Mouse (Mus musculus) 3134 (cell line): ENCODE measurements around the gene Lcn12.

Source experiments
- DNase-seq: peaks from one replicate; pipeline ENCODE4 v3.0.0-alpha.2; 2011; ENCODE audit warnings: low spot score; ENCODE audit not compliant: insufficient read length; ENCODE audit errors: extremely low read depth

The Lcn12 gene

GRCm38 (mm10) chr2:25497846-25498575 lies 4.3 kb upstream of the Lcn12 start:
- DNase-seq = no peak

GRCm38 (mm10) chr2:25496462-25496861 lies 2.8 kb upstream of the Lcn12 start:
- peak; percentile 67 for DNase-seq

- DNase-seq = no peak
Measured at GRCm38 (mm10) chr2:25492988-25493387, 723 bp downstream of the Lcn12 start.

- no peak for DNase-seq
Measured at GRCm38 (mm10) chr2:25488671-25489068, 5.0 kb downstream of the Lcn12 start.

- DNase-seq = no peak
Measured at GRCm38 (mm10) chr2:25487965-25488670, 5.6 kb downstream of the Lcn12 start.

- DNase-seq = no peak
Measured at GRCm38 (mm10) chr2:25484901-25485647, 8.6 kb downstream of the Lcn12 start.

- DNase-seq = no peak
Measured at GRCm38 (mm10) chr2:25482969-25483368, 10.7 kb downstream of the Lcn12 start.

- DNase-seq = no peak
Measured at GRCm38 (mm10) chr2:25480541-25480940, 13.2 kb downstream of the Lcn12 start.

- DNase-seq = no peak
Measured at GRCm38 (mm10) chr2:25479551-25480311, 14.0 kb downstream of the Lcn12 start.

- DNase-seq = no peak
Measured at GRCm38 (mm10) chr2:25477967-25478675, 15.6 kb downstream of the Lcn12 start.

- DNase-seq = no peak
Measured at GRCm38 (mm10) chr2:25477541-25477940, 16.2 kb downstream of the Lcn12 start.

- DNase-seq = no peak
Measured at GRCm38 (mm10) chr2:25472550-25472949, 21.2 kb downstream of the Lcn12 start.

GRCm38 (mm10) chr2:25469969-25470368 lies 23.7 kb downstream of the Lcn12 start, which contains the start of gene Ptgds:
Gene Ptgds (minus strand): TSS chr2:25470046.
- DNase-seq = no peak

GRCm38 (mm10) chr2:25468962-25469915 lies 24.5 kb downstream of the Lcn12 start:
- DNase-seq = peak; percentile 49

- DNase-seq = no peak
Measured at GRCm38 (mm10) chr2:25467606-25468303, 26.0 kb downstream of the Lcn12 start.

- DNase-seq = peak; percentile 81
Measured at GRCm38 (mm10) chr2:25465816-25466635, 27.7 kb downstream of the Lcn12 start.

- DNase-seq = no peak
Measured at GRCm38 (mm10) chr2:25465256-25465655, 28.5 kb downstream of the Lcn12 start.
